In the genomic region with DNA sequence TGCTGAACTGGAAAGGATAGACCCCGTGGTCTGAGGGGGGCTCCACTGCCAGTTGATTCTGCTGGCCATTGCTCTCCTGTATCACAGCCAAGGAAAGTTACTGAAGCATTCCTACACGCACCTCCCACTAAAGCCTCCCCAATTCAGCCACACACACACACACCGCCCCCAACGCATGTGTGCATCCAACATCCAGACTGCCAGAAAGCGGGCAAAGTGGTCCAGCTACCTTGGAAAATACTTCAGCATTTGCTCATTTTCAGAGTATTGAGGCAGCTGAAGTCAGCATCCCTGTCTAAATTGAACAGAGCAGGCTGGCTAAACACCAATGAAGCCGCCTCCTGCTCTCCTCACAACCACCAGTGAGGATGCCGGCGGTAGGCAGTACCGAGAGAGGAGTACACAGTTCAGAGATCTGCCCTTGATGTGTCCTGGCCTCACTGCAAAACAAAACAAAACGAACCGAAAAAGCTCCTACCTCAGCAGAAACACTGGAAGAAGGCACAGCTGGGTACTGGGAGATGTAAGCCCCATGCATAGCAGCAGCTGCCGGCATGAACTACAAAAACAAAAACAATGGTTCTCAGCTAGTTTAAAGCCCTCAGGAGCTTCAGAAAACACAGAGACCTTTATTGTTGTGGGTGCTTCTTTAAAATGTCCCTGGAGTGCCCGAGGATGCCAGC, we compare ENCODE assay signal across 13 mouse cellular contexts. TPM values are rescaled to one million over a fixed set of nuclear protein-coding genes. Genes with fewer than 3 reads are reported as not detected.
A peak's percentile ranks its signal among the peaks of the same experiment; 100 is the strongest.
DNase-seq lines count a peak whose midpoint lies in the region; ATAC-seq and TF ChIP-seq lines count a peak whose summit lies in the region.
"Had no signal": no experiment of that assay in that cellular context is flagged by ENCODE, and none has a peak within 500 bp of the region (broad histone marks: within the 10 kb centered on the region; RNA-seq: fewer than 3 reads in every experiment).

No protein-coding gene starts in this region.

- no peak overlapping the region for H3K27ac ChIP-seq in kidney, adult 2 months (ENCODE audit: insufficient read depth, low read depth, low read length)
- peak overlapping the region; percentile 23 for H3K27ac ChIP-seq in hindbrain, embryonic 15.5 days (replicated peaks)
- H3K27ac ChIP-seq: limb, embryonic 15.5 days; macrophage had no signal

- no peaks in the 10 kb centered on the region for H3K4me1 ChIP-seq in kidney, adult 2 months (ENCODE audit: control insufficient read depth, insufficient read depth, low read length)
- H3K4me1 ChIP-seq in hindbrain, embryonic 15.5 days (replicated peaks), result peaks cover 11% of the 10 kb centered on the region; the same call in 1 of the 2 replicates
- H3K4me1 ChIP-seq: limb, embryonic 15.5 days had no signal

- TF ChIP-seq CTCF in kidney, adult 2 months (conservative IDR thresholded peaks at IDR 0.05; ENCODE audit: insufficient read depth, insufficient read length, low read depth, low read length), result no peak

- no peak overlapping the region for H3K4me3 ChIP-seq in kidney, adult 2 months (ENCODE audit: insufficient read depth, low read depth, low read length)
- no peak overlapping the region for H3K4me3 ChIP-seq in hindbrain, embryonic 15.5 days
- H3K4me3 ChIP-seq: limb, embryonic 15.5 days had no signal

- TF ChIP-seq POLR2A in kidney, adult 2 months (IDR thresholded peaks at IDR 0.05; ENCODE audit: low read depth, low read length), result no peak

- no peaks in the 10 kb centered on the region for H3K9me3 ChIP-seq in hindbrain, embryonic 15.5 days
- H3K9me3 ChIP-seq: limb, embryonic 15.5 days had no signal

- no peaks in the 10 kb centered on the region for H3K36me3 ChIP-seq in kidney, adult 2 months (ENCODE audit: control insufficient read depth, insufficient read depth, low read length)
- peaks cover 8% of the 10 kb centered on the region; the same call in 1 of the 2 replicates for H3K36me3 ChIP-seq in hindbrain, embryonic 15.5 days

- H3K4me2 ChIP-seq in hindbrain, embryonic 15.5 days, result peak overlapping the region; percentile 23; the same call in 1 of the 2 replicates
- H3K4me2 ChIP-seq: limb, embryonic 15.5 days had no signal

- ATAC-seq in hindbrain, embryonic 15.5 days (ENCODE audit: low FRiP score, low read depth), result no peak
- ATAC-seq in granulocyte monocyte progenitor cell, adult 5-6 weeks (replicated peaks; ENCODE audit: poor library complexity, severe bottlenecking), result no peak
- ATAC-seq: CD4-positive, CD25-positive, alpha-beta regulatory T cell, adult 4 months had no signal

- 43% methylated on average over 13 of the region's 13 CpGs for whole genome bisulfite sequencing in kidney, adult 2 months
- WGBS in hindbrain, embryonic 15.5 days, result 31% methylated on average over 13 of the region's 13 CpGs

- H3K27me3 ChIP-seq in kidney, adult 2 months (replicated peaks; ENCODE audit: control insufficient read depth, insufficient read depth, low read length), result no peaks in the 10 kb centered on the region
- no peaks in the 10 kb centered on the region for H3K27me3 ChIP-seq in hindbrain, embryonic 15.5 days
- H3K27me3 ChIP-seq: limb, embryonic 15.5 days had no signal

- intact Hi-C loops in left cerebral cortex, postnatal 36 days (cut with DNase I), result loop anchor here (5.0 kb wide), 1 partner anchor 36 kb away; no protein-coding TSS in a partner anchor
- intact Hi-C loops in gastrocnemius, postnatal 36 days (cut with DNase I), result loop anchor here (5.0 kb wide), 1 partner anchor 149 kb away; no protein-coding TSS in a partner anchor

- no peak overlapping the region for H3K9ac ChIP-seq in hindbrain, embryonic 15.5 days
- H3K9ac ChIP-seq: limb, embryonic 15.5 days had no signal

- peak; percentile 14 for DNase-seq in kidney, adult 2 months
- DNase-seq in kidney, adult 18-20 months, result no peak
- peak; percentile 65 for DNase-seq in R1 (ENCODE audit: low read depth, low spot score)
- DNase-seq in left cerebral cortex, postnatal 36 days (ENCODE audit: low spot score in 2 of 2), result peak; percentile 72 to 75
- DNase-seq in retina, embryonic 14.5 days (ENCODE audit: low spot score), result no peak
- no peak for DNase-seq in gastrocnemius, postnatal 36 days
- DNase-seq: cerebellum, postnatal 14 days; thymus, postnatal 25 days had no signal

RNA-seq across cellular contexts. Expression of a gene that starts 42.4 kb away (rescaled TPM):
- 21.6 and 22.5 TPM in 2 replicates for polyA plus RNA-seq in kidney, adult 2 months (2012; rRNA removed)
- 8.1 and 8.3 TPM in 2 replicates for polyA plus RNA-seq in hindbrain, embryonic 15.5 days (2015; fragmentation: Nextera tagmentation; extraction: Ambion mirVana)
- 10 to 100 TPM; 31.6 to 44.5 TPM for total RNA-seq in left cerebral cortex, postnatal 36 days (2021)
- total RNA-seq in gastrocnemius, postnatal 36 days (2021), result 10 to 100 TPM; 11.9 to 14.2 TPM
- 54.8 and 64.2 TPM in 2 replicates for total RNA-seq in granulocyte monocyte progenitor cell, adult 5-6 weeks (2014; fragmentation: Nextera tagmentation)
- 15.0 and 17.2 TPM in 2 replicates for total RNA-seq in granulocyte monocyte progenitor cell, adult 5-6 weeks (2017)

RNA-seq across cellular contexts. Expression of a gene that starts 46.3 kb away (rescaled TPM):
- 69.0 and 70.1 TPM in 2 replicates for polyA plus RNA-seq in kidney, adult 2 months (2012; rRNA removed)
- 10.2 and 10.3 TPM in 2 replicates for polyA plus RNA-seq in hindbrain, embryonic 15.5 days (2015; fragmentation: Nextera tagmentation; extraction: Ambion mirVana)
- 10 to 100 TPM; 12.1 to 15.6 TPM for total RNA-seq in left cerebral cortex, postnatal 36 days (2021)
- total RNA-seq in gastrocnemius, postnatal 36 days (2021), result 10 to 100 TPM; 53.4 to 58.1 TPM
- total RNA-seq in granulocyte monocyte progenitor cell, adult 5-6 weeks (2014; fragmentation: Nextera tagmentation), result 14.3 and 20.5 TPM in 2 replicates
- 1.8 and 2.1 TPM in 2 replicates for total RNA-seq in granulocyte monocyte progenitor cell, adult 5-6 weeks (2017)

RNA-seq across cellular contexts. Expression of a gene that starts 50.7 kb away (rescaled TPM):
- polyA plus RNA-seq in kidney, adult 2 months (2012; rRNA removed), result 4,550 and 7,521 TPM in 2 replicates
- 2,267 and 2,290 TPM in 2 replicates for polyA plus RNA-seq in hindbrain, embryonic 15.5 days (2015; fragmentation: Nextera tagmentation; extraction: Ambion mirVana)
- total RNA-seq in left cerebral cortex, postnatal 36 days (2021), result 1,000 to 10,000 TPM; 1,550 to 1,901 TPM
- total RNA-seq in gastrocnemius, postnatal 36 days (2021), result 1,000 to 10,000 TPM; 3,740 to 3,926 TPM
- 1,867 and 2,007 TPM in 2 replicates for total RNA-seq in granulocyte monocyte progenitor cell, adult 5-6 weeks (2014; fragmentation: Nextera tagmentation)
- 1,997 and 2,300 TPM in 2 replicates for total RNA-seq in granulocyte monocyte progenitor cell, adult 5-6 weeks (2017)

Comparison
In these comparisons a context has a peak if more than half of its experiments do, and no peak if none do; other contexts are left out.
1. DNase-seq: peak in kidney, adult 2 months (single experiment), R1 (single experiment) and left cerebral cortex, postnatal 36 days (2 of 2); none in kidney, adult 18-20 months (single experiment), retina, embryonic 14.5 days (single experiment) and gastrocnemius, postnatal 36 days (0 of 2).